Mouse (Mus musculus) ES-Bruce4 (cell line): ENCODE measurements at regions not wholly inside any gene's neighbourhood (a gene's known extent, or its start where the extent isn't known, plus 50 kb on each side); places are given as distances from the start of the nearest gene placed in this dataset.

Source experiments
- H3K27ac ChIP-seq: 2 replicates; pipeline ENCODE4 v1.5.1; 2012; ENCODE audit warnings: low read length, inconsistent platforms; ENCODE audit not compliant: insufficient read depth
- H3K27me3 ChIP-seq: 2 replicates; pipeline ENCODE4 v1.6.1; 2012; ENCODE audit warnings: mild to moderate bottlenecking, low read length, inconsistent platforms; ENCODE audit not compliant: control insufficient read depth, poor library complexity, insufficient read depth, severe bottlenecking
- H3K36me3 ChIP-seq: 2 replicates; pipeline ENCODE4 v1.6.1; 2012; ENCODE audit warnings: inconsistent platforms, mild to moderate bottlenecking, low read length, moderate library complexity; ENCODE audit not compliant: control insufficient read depth, poor library complexity, insufficient read depth, severe bottlenecking
- H3K4me1 ChIP-seq: one replicate; pipeline ENCODE4 v1.8.1; 2011; ENCODE audit warnings: low read length; ENCODE audit not compliant: control insufficient read depth, insufficient read depth
- H3K4me3 ChIP-seq: 2 replicates; pipeline ENCODE4 v1.5.1; 2011; ENCODE audit warnings: low read depth, mild to moderate bottlenecking, low read length
- H3K9ac ChIP-seq: 2 replicates; pipeline ENCODE4 v1.6.1; 2012; ENCODE audit warnings: low read depth, mild to moderate bottlenecking, inconsistent platforms; ENCODE audit not compliant: poor library complexity, severe bottlenecking
- H3K9me3 ChIP-seq: replicated peaks from 2 replicates; pipeline ENCODE4 v1.6.1; 2012; ENCODE audit warnings: mild to moderate bottlenecking, low read length, inconsistent platforms; ENCODE audit not compliant: control insufficient read depth, poor library complexity, insufficient read depth, severe bottlenecking
- CTCF ChIP-seq: IDR thresholded peaks from one replicate; pipeline ENCODE4 v1.8.1; 2011; ENCODE audit warnings: low read depth, low read length
- EP300 ChIP-seq: IDR thresholded peaks from 2 replicates; pipeline ENCODE4 v1.6.1; 2011; ENCODE audit warnings: low read depth, low read length; ENCODE audit not compliant: insufficient read depth
- POLR2A ChIP-seq: IDR thresholded peaks from one replicate; pipeline ENCODE4 v1.8.1; 2011; ENCODE audit warnings: low read length; ENCODE audit not compliant: insufficient read depth

- TF ChIP-seq CTCF, result no peak
- no peaks in the 10 kb centered on the region for H3K27me3 ChIP-seq
- no peak overlapping the region for H3K27ac ChIP-seq
- no peaks in the 10 kb centered on the region for H3K9me3 ChIP-seq
- no peaks in the 10 kb centered on the region for H3K36me3 ChIP-seq
- H3K4me3 ChIP-seq, result no peak overlapping the region
- no peaks in the 10 kb centered on the region for H3K4me1 ChIP-seq
- no peak overlapping the region for H3K9ac ChIP-seq
Observed at GRCm38 (mm10) chr16:77238358-77239175, 225.1 kb downstream of the Usp25 start.

DNA sequence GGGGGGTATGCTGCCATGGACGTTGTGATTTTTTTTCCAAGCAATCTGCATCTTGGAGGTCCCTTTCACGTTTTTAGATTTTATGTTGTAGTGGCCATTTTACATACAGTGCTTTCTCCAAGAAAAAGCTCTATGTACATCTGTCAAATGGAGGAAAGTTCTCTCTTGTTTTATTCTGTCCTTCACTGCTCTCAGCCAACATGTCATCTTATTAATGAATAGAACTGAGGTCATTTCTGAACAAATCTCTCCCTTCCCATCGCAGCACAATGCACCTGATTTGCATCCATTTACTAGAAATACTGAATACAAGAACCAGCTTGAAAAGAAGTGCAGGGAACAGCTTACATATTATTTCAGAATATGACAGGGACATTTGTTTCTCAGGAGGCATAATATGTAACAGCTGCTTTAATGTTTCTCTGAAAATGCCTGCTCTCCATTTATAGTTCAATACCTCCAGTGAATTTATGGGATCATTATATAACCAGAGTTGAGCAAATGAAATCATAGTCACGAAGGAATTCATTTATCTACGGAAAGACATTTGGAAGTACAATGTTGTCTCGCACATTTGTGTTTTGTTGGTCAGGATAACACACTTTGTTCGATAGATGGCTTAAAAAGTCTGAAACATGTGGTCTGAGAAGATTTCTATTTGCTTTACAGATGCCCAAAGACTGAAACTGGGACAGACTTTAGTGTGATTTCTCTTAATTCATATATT lies 224.3 kb downstream of the Usp25 start:
- Histone ChIP-seq H3K27me3 (no peaks in the 10 kb centered on the region), H3K36me3 (no peaks in the 10 kb centered on the region), H3K4me3 (no peak overlapping the region), H3K9me3 (no peaks in the 10 kb centered on the region), H3K9ac (no peak overlapping the region), H3K27ac (no peak overlapping the region), H3K4me1 (no peaks in the 10 kb centered on the region)
- TF ChIP-seq CTCF, result no peak
- no peak for TF ChIP-seq EP300

DNA sequence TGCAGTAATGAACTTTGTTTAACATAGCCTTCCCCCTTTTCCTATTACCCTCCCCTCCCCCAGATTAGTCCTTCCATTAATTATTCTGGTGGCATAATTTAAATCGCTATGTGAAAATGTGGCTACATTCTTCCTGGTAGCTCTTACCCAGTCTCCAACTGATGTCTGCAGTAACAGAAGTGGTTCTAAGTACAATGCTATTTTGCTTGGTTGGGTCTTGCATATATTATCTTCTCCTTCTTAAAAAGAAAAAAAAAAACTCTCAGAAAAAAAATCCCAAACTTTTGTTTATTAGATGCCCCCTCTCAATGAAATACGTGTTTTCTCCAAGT lies 223.7 kb downstream of the Usp25 start:
- Histone ChIP-seq H3K4me1 (no peaks in the 10 kb centered on the region), H3K27me3 (no peaks in the 10 kb centered on the region), H3K9me3 (no peaks in the 10 kb centered on the region), H3K4me3 (no peak overlapping the region), H3K36me3 (no peaks in the 10 kb centered on the region), H3K27ac (no peak overlapping the region), H3K9ac (no peak overlapping the region)
- TF ChIP-seq EP300 (no peak), POLR2A (no peak), CTCF (no peak)

- H3K27ac ChIP-seq, result no peak overlapping the region
- H3K36me3 ChIP-seq, result no peaks in the 10 kb centered on the region
- no peak for TF ChIP-seq EP300
- no peak for TF ChIP-seq POLR2A
- no peak for TF ChIP-seq CTCF
- no peaks in the 10 kb centered on the region for H3K9me3 ChIP-seq
- H3K4me1 ChIP-seq, result no peaks in the 10 kb centered on the region
- H3K4me3 ChIP-seq, result no peak overlapping the region
- H3K27me3 ChIP-seq, result no peaks in the 10 kb centered on the region
- no peak overlapping the region for H3K9ac ChIP-seq
Observed at GRCm38 (mm10) chr16:77236509-77237271, 223.2 kb downstream of the Usp25 start.

DNA sequence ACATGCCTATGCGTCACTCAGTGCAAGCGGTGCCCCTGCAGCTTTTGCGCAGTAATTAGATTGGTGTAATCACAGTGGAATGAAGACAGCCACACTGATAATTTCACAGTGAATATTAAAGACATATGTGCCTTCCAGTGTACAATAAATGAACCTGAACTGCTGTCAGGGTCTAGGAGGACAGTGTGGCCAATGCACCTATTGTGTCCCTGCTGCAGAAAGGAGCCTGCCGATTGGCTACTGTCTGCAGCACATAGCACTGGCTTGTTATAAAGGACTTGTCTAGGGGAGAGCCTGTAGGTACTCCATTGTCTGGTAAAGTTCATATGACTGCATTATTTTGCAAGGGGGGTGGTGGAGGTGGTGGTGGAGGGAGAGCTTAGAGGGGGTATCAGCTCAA lies 222.5 kb downstream of the Usp25 start:
- H3K4me1 ChIP-seq, result no peaks in the 10 kb centered on the region
- H3K27me3 ChIP-seq, result no peaks in the 10 kb centered on the region
- no peaks in the 10 kb centered on the region for H3K36me3 ChIP-seq
- no peak overlapping the region for H3K4me3 ChIP-seq
- H3K27ac ChIP-seq, result no peak overlapping the region
- TF ChIP-seq EP300, result no peak
- no peak for TF ChIP-seq CTCF
- no peak for TF ChIP-seq POLR2A
- no peak overlapping the region for H3K9ac ChIP-seq
- H3K9me3 ChIP-seq, result no peaks in the 10 kb centered on the region

DNA sequence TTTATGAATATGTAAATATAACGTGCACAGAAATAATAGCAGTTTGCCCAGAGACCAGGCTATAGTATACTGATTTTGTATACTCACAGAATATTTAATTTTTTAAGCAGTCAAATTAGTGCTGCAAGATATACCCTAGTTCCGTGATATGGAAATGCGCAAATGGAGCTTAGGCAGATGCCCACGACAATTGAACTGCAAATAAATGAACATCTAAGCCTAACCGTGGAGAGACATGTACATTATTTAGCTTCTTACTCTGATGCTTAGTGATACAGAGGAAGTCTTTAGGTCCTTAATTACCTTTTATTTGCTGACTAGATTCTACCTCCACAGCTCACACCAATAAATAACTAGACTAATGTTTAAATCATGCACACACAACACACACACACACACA lies 221.9 kb downstream of the Usp25 start:
- Histone ChIP-seq H3K27ac (no peak overlapping the region), H3K36me3 (no peaks in the 10 kb centered on the region), H3K9me3 (peaks cover 2% of the 10 kb centered on the region; the same call in 1 of the 2 replicates), H3K4me3 (no peak overlapping the region), H3K27me3 (no peaks in the 10 kb centered on the region), H3K9ac (no peak overlapping the region), H3K4me1 (no peaks in the 10 kb centered on the region)
- no peak for TF ChIP-seq POLR2A
- TF ChIP-seq CTCF, result no peak
- TF ChIP-seq EP300, result no peak
